Mouse (Mus musculus) intestine, embryonic 14.5 days (tissue): Measurements from ENCODE around the gene Krtap12-1. TPM values are rescaled to one million over a fixed set of nuclear protein-coding genes. Genes with fewer than 3 reads are reported as not detected.
"Not testable (repeated sequence)": the region's sequence is repeated elsewhere in the genome, so short reads cannot be mapped to it uniquely, and the experiment has no call there.

ENCODE experiments used
- ATAC-seq: fragments of 200-750 bp; cut with Nextera tagmentation; replicated peaks from 2 replicates; pipeline ENCODE4 v1.8.0; 2017; ENCODE audit warnings: low read depth, moderate number of reproducible peaks, moderate TSS enrichment, moderate library complexity; ENCODE audit not compliant: low FRiP score, low TSS enrichment
- DNase-seq: peaks from one replicate; pipeline ENCODE4 v3.0.0-alpha.2; 2018; ENCODE audit warnings: low spot score
- H3K27ac ChIP-seq: fragments of 300-500 bp; sonication (generic); 2 replicates; pipeline ENCODE4 v1.5.1; 2014; ENCODE audit warnings: low read depth, mild to moderate bottlenecking, control low read depth
- H3K27me3 ChIP-seq: fragments of 300-500 bp; sonication (generic); replicated peaks from 2 replicates; pipeline ENCODE4 v1.6.1; 2014; ENCODE audit warnings: low read length, control low read depth; ENCODE audit not compliant: control insufficient read depth, insufficient read depth
- H3K36me3 ChIP-seq: fragments of 300-500 bp; sonication (generic); 2 replicates; pipeline ENCODE4 v1.6.1; 2014; ENCODE audit warnings: low read length, control low read depth; ENCODE audit not compliant: control insufficient read depth, insufficient read depth
- H3K4me1 ChIP-seq: fragments of 300-500 bp; sonication (generic); replicated peaks from 2 replicates; pipeline ENCODE4 v1.6.1; 2014; ENCODE audit warnings: low read length, control low read depth, mixed read lengths; ENCODE audit not compliant: control insufficient read depth, insufficient read depth
- H3K4me2 ChIP-seq: fragments of 300-500 bp; sonication (generic); 2 replicates; pipeline ENCODE4 v1.6.1; 2014; ENCODE audit warnings: low read length
- H3K4me3 ChIP-seq: fragments of 300-500 bp; sonication (generic); 2 replicates; pipeline ENCODE4 v1.5.1; 2014; ENCODE audit warnings: low read depth, low read length, control low read depth, mixed read lengths
- H3K9ac ChIP-seq: fragments of 300-500 bp; sonication (generic); 2 replicates; pipeline ENCODE4 v1.6.1; 2014; ENCODE audit warnings: mild to moderate bottlenecking, low read length
- H3K9me3 ChIP-seq: fragments of 300-500 bp; sonication (generic); 2 replicates; pipeline ENCODE4 v1.6.1; 2016; ENCODE audit warnings: low read length, control low read depth; ENCODE audit not compliant: control insufficient read depth
- WGBS: fragments of 180-500 bp; shearing (Covaris S2); extraction: QIAGEN DNeasy Blood & Tissue Kit; methylation state at CpG from one replicate; pipeline ENCODE4 v1.1.7; 2014; 5-methylcytosine and 5-hydroxymethylcytosine counted together
- polyA plus RNA-seq: library from polyadenylated mRNA; unstranded; fragments of >200 nt; fragmentation: Nextera tagmentation; extraction: Ambion mirVana; gene quantifications from 2 replicates; pipeline ENCODE4 v1.2.1, GENCODE M21; 2014

Gene Krtap12-1
- polyA plus RNA-seq, 1 experiment from 2014 or later, result not detected

GRCm38 (mm10) chr10:77690356-77690807, 30.0 kb upstream of the Krtap12-1 start, which contains the start of gene Gm19402:
TSS of gene Gm19402 (minus strand) at chr10:77690757.
- DNase-seq, H3K9ac ChIP-seq, H3K4me2 ChIP-seq, H3K4me1 ChIP-seq, H3K36me3 ChIP-seq, H3K9me3 ChIP-seq, H3K27ac ChIP-seq, H3K4me3 ChIP-seq, ATAC-seq: not testable (repeated sequence)
- WGBS, result 74% methylated on average over 3 of the region's 3 CpGs
- H3K27me3 ChIP-seq, result peaks cover 25% of the 10 kb centered on the region

- H3K4me2 ChIP-seq, result no peak within 1 kb of the TSS
- no peaks in the 10 kb centered on the region for H3K36me3 ChIP-seq
- H3K27ac ChIP-seq, result no peak within 1 kb of the TSS
- 49% methylated on average over 4 of the region's 4 CpGs for WGBS
- no peak within 1 kb of the TSS for H3K9ac ChIP-seq
- H3K9me3 ChIP-seq, result no peaks in the 10 kb centered on the region
- no peaks in the 10 kb centered on the region for H3K4me1 ChIP-seq
- no peaks in the 10 kb centered on the region for H3K27me3 ChIP-seq
- H3K4me3 ChIP-seq, result no peak within 1 kb of the TSS
- ATAC-seq (no peak), DNase-seq (no peak)
These were observed 23.3 kb upstream of the Krtap12-1 start, which contains the start of gene Gm9508 for GRCm38 (mm10) chr10:77697133-77697532. TSS of gene Gm9508 (minus strand) at chr10:77697233.

- Histone ChIP-seq H3K27me3 (no peaks in the 10 kb centered on the region), H3K9me3 (peaks cover 10% of the 10 kb centered on the region; the same call in 1 of the 2 replicates), H3K36me3 (no peaks in the 10 kb centered on the region), H3K4me2 (no peak within 1 kb of the TSS), H3K4me3 (no peak within 1 kb of the TSS), H3K9ac (no peak within 1 kb of the TSS), H3K27ac (no peak within 1 kb of the TSS), H3K4me1 (no peaks in the 10 kb centered on the region)
- DNase-seq (no peak), ATAC-seq (no peak)
- WGBS, result 91% methylated on average over 1 of the region's 1 CpGs
These were observed 14.1 kb upstream of the Krtap12-1 start, which contains the start of gene Gm10272 for GRCm38 (mm10) chr10:77706326-77706725. TSS of gene Gm10272 (plus strand) at chr10:77706626.

- H3K27me3 ChIP-seq, result no peaks in the 10 kb centered on the region
- ATAC-seq (no peak), DNase-seq (no peak)
- WGBS, result 89% methylated on average over 3 of the region's 3 CpGs
- no peak overlapping the region for H3K9ac ChIP-seq
- H3K4me1 ChIP-seq, result no peaks in the 10 kb centered on the region
- H3K27ac ChIP-seq, result no peak overlapping the region
- H3K4me3 ChIP-seq, result no peak overlapping the region
- H3K4me2 ChIP-seq, result no peak overlapping the region
- H3K9me3 ChIP-seq, result 0 out of 2 replicates have a peak, but pooled peaks cover 4% of the 10 kb centered on the region
- no peaks in the 10 kb centered on the region for H3K36me3 ChIP-seq
These were observed 10.6 kb upstream of the Krtap12-1 start for GRCm38 (mm10) chr10:77709831-77710230.

GRCm38 (mm10) chr10:77711157-77711556, 9.2 kb upstream of the Krtap12-1 start, which contains the start of gene Gm10024:
TSS of gene Gm10024 (plus strand) at chr10:77711457.
- not testable (repeated sequence) for H3K4me2 ChIP-seq, H3K4me1 ChIP-seq, DNase-seq, H3K4me3 ChIP-seq, H3K9ac ChIP-seq, H3K9me3 ChIP-seq, ATAC-seq, H3K27me3 ChIP-seq, H3K36me3 ChIP-seq, H3K27ac ChIP-seq

- Histone ChIP-seq H3K27me3 (no peaks in the 10 kb centered on the region), H3K4me3 (no peak overlapping the region), H3K36me3 (no peaks in the 10 kb centered on the region), H3K27ac (no peak overlapping the region), H3K9ac (no peak overlapping the region), H3K4me2 (no peak overlapping the region), H3K4me1 (no peaks in the 10 kb centered on the region), H3K9me3 (0 out of 2 replicates have a peak, but pooled peaks cover 4% of the 10 kb centered on the region)
- DNase-seq (no peak), ATAC-seq (no peak)
- WGBS, result 65% methylated on average over 4 of the region's 4 CpGs
These were observed 6.7 kb upstream of the Krtap12-1 start for GRCm38 (mm10) chr10:77713734-77714133.

GRCm38 (mm10) chr10:77715507-77715906, 4.9 kb upstream of the Krtap12-1 start, which contains the start of gene Gm10142:
TSS of gene Gm10142 (plus strand) at chr10:77715807.
- H3K4me1 ChIP-seq, result no peaks in the 10 kb centered on the region
- ATAC-seq, result no peak
- no peak within 1 kb of the TSS for H3K9ac ChIP-seq
- 0 out of 2 replicates have a peak, but pooled peaks cover 4% of the 10 kb centered on the region for H3K9me3 ChIP-seq
- DNase-seq, result no peak
- no peaks in the 10 kb centered on the region for H3K36me3 ChIP-seq
- H3K27me3 ChIP-seq, result no peaks in the 10 kb centered on the region
- 82% methylated on average over 1 of the region's 1 CpGs for WGBS
- no peak within 1 kb of the TSS for H3K27ac ChIP-seq
- no peak within 1 kb of the TSS for H3K4me2 ChIP-seq
- no peak within 1 kb of the TSS for H3K4me3 ChIP-seq

GRCm38 (mm10) chr10:77724855-77725254, 4.5 kb downstream of the Krtap12-1 start:
- Histone ChIP-seq H3K36me3 (no peaks in the 10 kb centered on the region), H3K27me3 (no peaks in the 10 kb centered on the region), H3K9me3 (no peaks in the 10 kb centered on the region), H3K27ac (no peak overlapping the region), H3K9ac (no peak overlapping the region), H3K4me3 (no peak overlapping the region), H3K4me1 (no peaks in the 10 kb centered on the region), H3K4me2 (no peak overlapping the region)
- WGBS, result 76% methylated on average over 8 of the region's 8 CpGs
- ATAC-seq (no peak), DNase-seq (no peak)

GRCm38 (mm10) chr10:77726186-77726585, 5.8 kb downstream of the Krtap12-1 start, which contains the start of gene Gm10100:
TSS of gene Gm10100 (plus strand) at chr10:77726486.
- no peak within 1 kb of the TSS for H3K27ac ChIP-seq
- ATAC-seq (no peak), DNase-seq (no peak)
- H3K4me2 ChIP-seq, result no peak within 1 kb of the TSS
- no peaks in the 10 kb centered on the region for H3K9me3 ChIP-seq
- H3K9ac ChIP-seq, result no peak within 1 kb of the TSS
- H3K36me3 ChIP-seq, result no peaks in the 10 kb centered on the region
- WGBS, result 26% methylated on average over 3 of the region's 3 CpGs
- H3K4me3 ChIP-seq, result no peak within 1 kb of the TSS
- no peaks in the 10 kb centered on the region for H3K4me1 ChIP-seq
- no peaks in the 10 kb centered on the region for H3K27me3 ChIP-seq
